Mouse (Mus musculus): Measurements from ENCODE around the gene Abracl.
A peak's percentile ranks its signal among the peaks of the same experiment; 100 is the strongest.

The Abracl gene

GRCm38 (mm10) chr10:18022741-18023347, at the start of gene Abracl:
Gene Abracl, minus strand, starts transcription at chr10:18023288.
- DNase-seq (ENCODE audit: low spot score in 2 of 2) = peak; percentile 60 to 73

- no peak for DNase-seq (ENCODE audit: low spot score in 2 of 2)
Observed at GRCm38 (mm10) chr10:18072871-18073270, 49.8 kb upstream of the Abracl start.

DNA sequence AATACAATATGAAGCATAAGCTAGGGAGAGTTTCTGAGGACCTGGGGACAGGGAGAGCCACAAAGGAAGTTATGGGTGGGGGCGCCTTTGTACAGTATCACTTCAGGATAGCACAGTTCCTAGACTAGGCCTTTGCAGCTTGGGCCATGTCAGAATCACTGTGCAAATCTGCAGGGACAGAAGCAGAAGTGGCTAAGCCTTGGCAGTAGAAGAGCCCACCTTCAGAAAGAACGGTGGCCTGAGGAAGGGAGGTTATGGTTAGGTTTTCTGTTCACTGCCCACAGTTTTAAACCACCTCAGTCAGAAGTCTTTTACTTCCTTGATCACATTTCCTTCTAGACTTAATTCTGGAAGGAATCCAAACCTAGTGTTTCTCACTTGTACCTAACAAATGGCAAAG, 47.5 kb upstream of the Abracl start:
- no peak for DNase-seq (ENCODE audit: low spot score in 2 of 2)

- DNase-seq (ENCODE audit: low spot score in 2 of 2) = no peak
Observed at GRCm38 (mm10) chr10:18070144-18070543, 47.1 kb upstream of the Abracl start.

DNA sequence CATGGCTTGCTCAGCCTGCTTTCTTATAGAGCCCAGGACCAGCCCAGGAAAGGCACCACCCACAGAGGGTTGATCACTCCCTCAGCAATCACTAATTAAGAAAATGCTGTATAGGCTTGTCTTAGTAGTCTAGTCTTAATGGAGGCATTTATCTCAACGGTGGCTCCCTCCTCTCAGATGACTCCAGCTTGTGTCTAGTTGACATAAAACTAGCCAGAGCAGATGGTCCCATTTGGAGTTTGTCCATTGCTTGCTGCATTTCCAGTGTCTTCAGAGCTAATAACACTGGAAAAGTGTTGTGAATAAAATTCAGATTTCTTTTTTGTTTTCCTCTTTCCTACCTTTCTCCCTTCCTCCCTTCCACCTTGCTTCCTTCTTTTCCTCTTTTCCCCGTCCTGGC, 46.5 kb upstream of the Abracl start:
- no peak for DNase-seq (ENCODE audit: low spot score in 2 of 2)

DNA sequence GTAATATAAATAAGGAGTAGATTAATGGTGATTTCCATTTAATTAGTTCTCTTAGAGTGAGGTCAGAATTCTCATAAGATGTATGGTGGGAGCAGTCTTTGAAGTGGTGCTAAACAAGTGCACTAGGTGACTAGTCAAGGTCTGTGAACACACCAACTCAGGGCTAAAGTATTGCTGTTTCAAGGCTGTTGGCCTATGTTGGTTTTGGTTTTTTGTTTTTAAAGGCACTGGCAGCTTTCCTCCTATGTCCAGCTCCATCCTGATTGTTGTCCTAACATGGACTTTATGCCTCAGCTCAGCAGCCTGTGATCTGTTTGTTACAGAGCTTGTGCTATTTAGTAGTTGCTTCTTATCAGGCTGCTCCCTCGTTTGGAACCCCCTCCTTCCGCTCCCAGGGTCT, 45.8 kb upstream of the Abracl start:
- no peak for DNase-seq (ENCODE audit: low spot score in 2 of 2)

DNA sequence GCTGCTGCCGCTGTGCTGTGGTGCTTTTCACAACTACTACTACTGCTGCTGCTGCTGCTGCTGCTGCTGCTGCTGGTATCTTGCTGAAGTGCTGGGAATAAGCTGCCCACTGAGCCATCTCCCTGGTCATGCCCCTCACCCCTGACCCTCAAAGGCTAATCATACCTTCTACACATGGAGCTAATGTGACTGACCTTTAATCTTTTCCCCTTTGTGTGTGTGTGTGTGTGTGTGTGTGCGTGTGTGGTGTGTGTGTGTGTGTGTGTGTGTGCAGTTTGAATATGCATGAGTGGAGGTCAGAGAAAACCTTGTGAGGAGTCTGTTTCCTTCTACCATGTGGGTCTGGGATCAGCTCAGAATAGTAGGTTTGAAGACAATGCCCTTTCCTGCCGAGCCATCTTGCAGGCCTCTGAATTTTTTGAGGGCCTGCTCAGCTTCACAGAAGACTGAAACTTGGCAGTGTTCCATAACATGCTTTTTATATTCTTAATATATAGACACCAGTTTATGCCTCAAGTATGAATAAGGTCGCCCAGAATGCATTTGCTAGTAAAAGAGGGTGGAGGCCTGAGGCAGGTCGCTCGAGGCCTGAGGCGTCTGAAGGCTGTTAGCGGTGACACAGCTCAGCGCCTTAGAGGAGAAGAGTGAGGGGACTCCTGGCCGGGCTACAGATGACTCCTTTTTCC, 44.8 kb upstream of the Abracl start:
- DNase-seq (ENCODE audit: low spot score in 2 of 2) = no peak

DNA sequence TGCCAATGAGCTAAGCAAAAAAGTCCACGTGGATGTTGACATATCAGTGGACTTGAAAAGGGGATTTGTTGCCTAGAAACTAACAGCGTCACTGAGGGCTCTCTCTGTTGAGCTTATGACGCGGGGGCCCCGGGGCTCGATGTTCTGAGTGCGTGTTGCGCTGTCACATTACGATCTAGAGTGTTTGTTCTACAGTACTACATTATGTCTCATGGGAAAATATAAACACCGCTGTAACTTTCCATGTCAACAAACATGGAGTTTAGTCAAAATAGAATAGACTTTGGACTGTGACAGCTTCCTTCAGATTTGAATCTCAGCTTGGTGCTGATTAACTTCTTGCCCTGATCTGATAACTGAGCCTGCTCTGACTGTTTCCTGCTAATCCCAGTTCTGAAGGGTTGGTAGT, 42.9 kb upstream of the Abracl start:
- DNase-seq (ENCODE audit: low spot score in 2 of 2) = no peak

- no peak for DNase-seq (ENCODE audit: low spot score in 2 of 2)
Observed at GRCm38 (mm10) chr10:18064606-18065228, 41.6 kb upstream of the Abracl start.

GRCm38 (mm10) chr10:18061533-18061932, 38.4 kb upstream of the Abracl start:
- DNase-seq (ENCODE audit: low spot score in 2 of 2) = no peak

GRCm38 (mm10) chr10:18060778-18061177, 37.7 kb upstream of the Abracl start:
- DNase-seq (ENCODE audit: low spot score in 2 of 2) = no peak

- no peak for DNase-seq (ENCODE audit: low spot score in 2 of 2)
Observed at GRCm38 (mm10) chr10:18059807-18060206, 36.7 kb upstream of the Abracl start.

DNA sequence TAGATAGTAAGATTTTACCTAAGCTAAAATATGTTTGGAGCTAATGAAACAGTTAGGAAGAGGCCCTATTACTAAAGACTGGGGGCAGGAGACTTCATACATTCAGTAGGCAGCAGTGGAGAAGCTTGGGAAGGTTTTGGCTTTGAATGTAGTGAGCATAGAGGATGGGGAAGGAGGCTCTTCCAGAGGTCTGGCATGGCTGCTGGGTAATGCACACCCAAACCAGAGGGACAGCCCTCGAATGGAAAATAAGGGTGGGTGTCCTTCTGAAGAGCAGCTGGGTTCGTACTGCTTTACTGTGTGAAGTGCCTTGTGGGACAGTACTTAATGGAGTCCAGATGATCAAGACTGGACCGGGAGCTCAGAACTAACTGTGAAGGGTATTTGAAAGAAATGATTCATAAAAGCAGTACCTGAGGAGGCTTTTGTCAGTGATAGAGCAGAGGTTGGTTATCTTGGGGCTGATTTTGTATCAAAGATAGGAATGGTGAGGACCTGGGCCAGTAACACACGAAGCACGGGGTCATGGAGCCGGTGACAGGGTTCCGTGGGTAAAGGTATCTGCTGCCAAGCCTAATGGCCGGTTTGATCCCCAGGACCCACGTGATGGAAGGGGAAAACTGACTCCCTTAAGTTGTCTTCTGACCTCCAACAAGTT, 35.7 kb upstream of the Abracl start:
- DNase-seq (ENCODE audit: low spot score in 2 of 2) = no peak

DNA sequence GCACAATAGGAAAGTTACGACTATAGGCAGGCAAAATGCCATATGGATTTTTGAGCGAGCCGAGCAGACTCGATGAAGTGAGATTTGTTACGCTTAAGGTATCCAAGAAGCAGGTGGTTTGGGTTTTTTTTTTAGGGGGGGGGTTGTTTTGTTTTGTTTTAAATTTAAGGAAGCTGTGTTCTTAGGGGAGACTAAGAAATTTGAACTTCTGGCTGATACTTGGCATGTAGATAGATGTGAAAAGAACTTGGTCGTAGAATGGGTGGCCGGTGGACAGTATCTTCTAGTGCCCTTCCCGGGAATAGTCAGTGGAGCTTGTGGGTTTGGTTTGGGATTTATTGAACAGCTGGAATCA, 33.3 kb upstream of the Abracl start:
- no peak for DNase-seq (ENCODE audit: low spot score in 2 of 2)

- DNase-seq (ENCODE audit: low spot score in 2 of 2) = peak; percentile 8 to 15
Observed at GRCm38 (mm10) chr10:18055696-18056390, 32.8 kb upstream of the Abracl start, which contains the start of gene Reps1. Gene Reps1, plus strand, starts transcription at chr10:18055861.

- DNase-seq (ENCODE audit: low spot score in 2 of 2) = peak; percentile 47 to 71
Observed at GRCm38 (mm10) chr10:18055009-18055695, 32.1 kb upstream of the Abracl start.

DNA sequence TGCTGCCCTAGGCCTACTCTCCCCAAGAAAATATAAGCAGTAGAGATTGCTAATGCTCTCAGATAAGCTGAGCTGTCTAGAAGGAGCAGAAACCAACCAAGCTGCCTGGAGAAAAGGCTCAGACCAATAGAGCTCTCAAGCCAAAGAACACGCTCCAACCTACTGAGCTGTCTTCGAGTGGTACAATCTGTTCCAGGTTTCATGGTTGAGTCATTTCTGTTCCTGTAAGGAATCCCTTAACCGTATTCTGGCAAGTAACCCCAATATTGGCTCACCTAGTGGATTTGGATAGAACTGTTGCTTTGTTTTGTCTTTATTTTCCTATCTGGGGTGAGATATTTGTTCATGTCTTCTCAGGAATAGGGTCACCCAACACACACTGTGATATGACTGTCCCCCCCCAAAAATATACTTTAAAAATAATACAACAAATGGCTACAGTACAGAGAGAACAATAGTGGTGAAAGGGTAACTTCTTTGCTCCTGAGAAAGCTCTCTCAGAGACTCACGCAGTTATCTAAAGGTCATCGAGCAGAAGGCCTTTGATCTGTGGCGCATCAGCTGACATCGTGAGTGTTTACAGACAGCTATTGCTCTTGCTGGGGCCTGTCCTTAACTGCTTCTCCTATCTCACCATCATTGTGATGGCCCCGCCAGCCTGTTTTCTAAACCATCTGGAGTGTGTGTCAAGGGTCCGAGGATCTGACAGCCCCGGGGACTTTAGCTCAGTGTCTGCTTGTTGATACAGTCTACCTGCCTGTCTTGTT, 24.5 kb upstream of the Abracl start:
- no peak for DNase-seq (ENCODE audit: low spot score in 2 of 2)

DNA sequence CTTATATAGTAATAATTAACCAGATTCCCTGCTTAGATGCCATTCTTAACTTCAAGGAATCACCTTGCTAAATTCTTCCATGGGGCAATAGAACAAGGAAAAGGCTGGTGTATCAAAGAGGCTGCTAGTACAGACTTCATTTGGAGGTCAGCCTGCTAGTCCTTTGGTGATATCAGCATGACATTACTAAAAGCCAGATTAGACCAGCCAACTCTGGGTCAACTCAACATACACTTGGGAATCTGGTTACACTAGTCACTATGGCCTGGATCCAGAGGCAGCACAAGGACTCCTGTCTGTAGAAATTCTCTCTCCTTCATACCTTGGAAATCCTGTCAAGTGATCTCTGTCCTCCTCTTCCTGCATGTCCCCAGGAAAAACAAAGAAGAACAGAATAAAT, 23.3 kb upstream of the Abracl start:
- DNase-seq (ENCODE audit: low spot score in 2 of 2) = no peak

GRCm38 (mm10) chr10:18036849-18037248, 13.8 kb upstream of the Abracl start:
- no peak for DNase-seq (ENCODE audit: low spot score in 2 of 2)

DNA sequence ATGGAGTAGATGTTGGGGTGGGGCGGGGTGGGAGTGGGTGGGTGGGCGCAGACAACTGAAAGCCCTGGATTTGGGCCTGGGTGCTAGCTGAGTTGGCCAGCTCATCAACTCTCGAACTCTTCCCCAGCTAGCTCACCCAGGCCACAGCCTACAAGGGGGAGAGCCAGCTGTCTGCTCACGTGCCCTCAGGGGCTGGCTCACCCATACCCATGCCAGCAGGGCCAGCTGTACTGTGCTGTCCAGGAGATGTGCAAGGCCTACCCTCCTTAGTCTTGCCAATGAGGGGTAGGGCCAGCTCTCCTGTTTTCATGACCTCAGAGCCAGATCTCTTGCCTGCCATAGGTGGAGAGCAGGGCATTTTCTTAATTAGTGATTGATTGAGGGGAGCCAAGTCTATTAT, 11.3 kb upstream of the Abracl start:
- no peak for DNase-seq (ENCODE audit: low spot score in 2 of 2)

GRCm38 (mm10) chr10:18022312-18022711, 776 bp downstream of the Abracl start:
- peak; percentile 16 to 38 for DNase-seq (ENCODE audit: low spot score in 2 of 2)
